Mouse (Mus musculus): Measurements from ENCODE around the gene Map3k4.

GRCm38 (mm10) chr17:12290735-12291134 is 27.9 kb downstream of the Map3k4 start:
- TF ChIP-seq CTCF (IDR thresholded peaks at IDR 0.05; ENCODE audit: control insufficient read depth, insufficient read depth, insufficient replicate concordance, low read depth, low read length) (no peak), POLR2A (IDR thresholded peaks at IDR 0.05; ENCODE audit: control insufficient read depth, low read depth, low read length) (no peak)
